Mouse (Mus musculus) kidney, adult 2 months (tissue): ENCODE data around the gene Stx4a.
"Not testable (repeated sequence)": the region's sequence is repeated elsewhere in the genome, so short reads cannot be mapped to it uniquely, and the experiment has no call there.

Experiments
- CTCF ChIP-seq: fragments of 200-500 bp; conservative IDR thresholded peaks from 2 replicates; pipeline ENCODE4 v1.5.1; 2011; ENCODE audit warnings: low read depth, mild to moderate bottlenecking, control low read depth, low read length, moderate library complexity, mixed read lengths; ENCODE audit not compliant: insufficient read depth, insufficient read length
- POLR2A ChIP-seq: fragments of 200-500 bp; IDR thresholded peaks from one replicate; pipeline ENCODE4 v1.6.1; 2011; ENCODE audit warnings: low read depth, low read length, control low read depth

GRCm38 (mm10) chr7:127895891-127896290, 71.8 kb downstream of the Stx4a start:
- not testable (repeated sequence) for TF ChIP-seq CTCF, POLR2A
